Mouse (Mus musculus): Measurements from ENCODE around the gene Nln.

GRCm38 (mm10) chr13:103982376-103982775, 127.0 kb downstream of the Nln start:
- TF ChIP-seq SMC3 (IDR thresholded peaks at IDR 0.05; ENCODE audit: low read depth, low read length) (no peak), POLR2A (IDR thresholded peaks at IDR 0.05; ENCODE audit: low read depth, low read length) (no peak), E2F4 (IDR thresholded peaks at IDR 0.05; ENCODE audit: insufficient replicate concordance, low read depth, low read length) (no peak), EP300 (IDR thresholded peaks at IDR 0.05; ENCODE audit: low read length) (no peak), ELF1 (IDR thresholded peaks at IDR 0.05; ENCODE audit: low read depth, low read length) (no peak), ZMIZ1 (IDR thresholded peaks at IDR 0.05; ENCODE audit: low read depth, low read length) (no peak), CTCF (conservative IDR thresholded peaks at IDR 0.05 in 1 of 2, IDR thresholded peaks at IDR 0.05 in 1 of 2; ENCODE audit: low read depth in 2 of 2, low read length in 2 of 2) (no peak), USF1 (IDR thresholded peaks at IDR 0.05; ENCODE audit: low read depth, low read length) (no peak), POLR2AphosphoS2 (IDR thresholded peaks at IDR 0.05; ENCODE audit: low read depth, low read length) (no peak), JUN (IDR thresholded peaks at IDR 0.05; ENCODE audit: insufficient read depth, low read depth, low read length) (no peak)

All from CH12.LX (cell line).